Mouse (Mus musculus) lung, postnatal 14 days (tissue): ENCODE results near the gene Apba3.

Experiments used
- DNase-seq: peaks from one replicate; pipeline ENCODE4 v3.0.0; 2021

Apba3 gene

DNA sequence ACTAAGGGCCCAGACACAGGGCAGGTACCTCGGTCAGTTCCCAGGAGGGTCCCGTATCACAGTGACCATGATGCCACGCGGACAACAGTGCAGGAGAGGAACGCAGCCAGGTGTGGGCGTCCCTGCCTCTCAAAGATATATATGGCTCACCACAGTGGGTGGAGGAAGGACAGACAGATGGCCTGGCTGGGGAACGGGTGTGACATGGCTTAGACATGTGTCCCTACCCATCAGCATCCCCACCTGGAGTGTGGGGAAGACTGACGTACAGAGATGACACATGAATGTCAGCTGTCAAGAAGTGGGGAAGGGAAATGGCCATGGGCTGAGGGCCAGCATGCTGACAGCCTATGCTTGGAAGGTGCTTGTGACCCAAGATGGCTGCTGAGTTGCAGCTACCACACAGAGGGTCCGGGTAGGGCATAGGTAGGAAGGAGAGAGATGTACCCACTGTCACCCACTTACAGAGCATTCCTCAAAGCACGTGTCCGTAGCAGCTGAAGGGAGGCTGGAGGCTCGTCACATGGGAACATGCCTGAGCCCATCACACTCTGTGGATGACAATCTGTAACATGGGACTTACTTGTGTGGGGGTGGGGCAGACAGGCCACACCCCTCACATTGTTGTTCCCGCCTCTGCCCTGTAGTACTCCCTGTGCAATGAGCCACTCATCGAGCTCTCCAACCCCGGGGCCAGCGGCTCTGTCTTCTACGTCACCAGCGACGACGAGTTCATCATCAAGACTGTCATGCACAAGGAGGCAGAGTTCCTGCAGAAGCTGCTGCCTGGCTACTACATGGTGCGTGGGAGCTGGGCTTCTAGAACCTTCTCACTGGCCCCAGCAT, 40.3 kb downstream of the Apba3 start:
- no peak for DNase-seq

DNA sequence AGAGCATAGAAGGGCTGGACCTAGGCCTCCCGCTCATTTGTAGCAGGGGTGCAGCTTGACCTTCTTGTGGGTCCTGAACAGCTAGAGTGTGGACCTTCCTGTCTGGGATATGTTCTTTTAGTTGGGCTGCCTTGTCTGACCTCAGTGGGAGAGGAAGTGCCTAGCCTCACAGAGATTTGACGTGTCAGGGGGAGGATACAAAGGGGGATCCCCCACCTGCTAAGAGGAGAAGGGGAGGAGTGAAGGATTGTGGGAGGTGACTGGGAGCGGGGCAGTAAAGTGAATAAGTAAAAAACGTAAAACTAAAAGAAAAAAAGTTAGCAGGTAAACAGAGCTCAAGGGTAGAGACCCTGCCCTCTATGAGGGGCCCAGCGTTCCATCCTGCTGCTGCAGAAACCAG, 42.8 kb downstream of the Apba3 start:
- DNase-seq, result no peak

DNA sequence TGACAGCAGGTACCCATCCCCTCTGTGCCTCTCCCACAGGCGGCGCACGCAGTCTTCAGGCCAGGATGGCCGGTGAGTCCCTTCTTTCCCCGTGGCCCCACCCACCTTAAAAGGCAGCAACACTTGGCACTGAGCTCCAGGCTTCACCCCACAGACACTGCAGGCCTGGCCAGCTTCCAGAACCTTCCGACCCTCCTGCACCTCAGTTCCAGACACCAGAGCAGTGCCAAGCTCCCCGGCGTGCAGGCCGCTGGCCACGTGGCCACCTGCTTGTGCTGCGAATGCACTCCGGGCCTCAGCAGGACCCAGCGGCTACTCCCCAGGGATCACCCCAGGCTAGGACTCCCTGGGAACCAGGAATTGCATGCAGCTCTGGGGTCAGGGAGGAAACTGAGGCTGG, 46.8 kb downstream of the Apba3 start:
- DNase-seq, result no peak

DNA sequence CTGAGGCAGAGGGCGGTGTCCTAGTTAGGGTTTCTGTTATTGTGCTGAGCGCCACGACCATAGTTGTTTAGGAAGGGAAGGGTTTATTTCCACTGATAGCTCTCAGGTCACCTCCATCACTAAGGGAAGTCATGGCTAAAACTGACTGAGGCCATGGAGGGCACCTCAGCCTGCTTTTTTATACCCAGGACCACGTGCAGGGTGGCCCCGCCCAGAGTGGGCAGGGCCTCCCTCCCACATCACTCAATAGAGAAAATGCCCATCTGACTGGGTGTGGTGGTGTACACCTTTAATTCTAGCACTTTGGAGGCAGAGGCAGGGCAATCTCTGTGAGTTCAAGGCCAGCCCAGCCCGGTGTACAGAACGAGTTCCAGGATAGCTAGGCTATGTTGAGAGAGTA, 47.4 kb downstream of the Apba3 start:
- no peak for DNase-seq

DNA sequence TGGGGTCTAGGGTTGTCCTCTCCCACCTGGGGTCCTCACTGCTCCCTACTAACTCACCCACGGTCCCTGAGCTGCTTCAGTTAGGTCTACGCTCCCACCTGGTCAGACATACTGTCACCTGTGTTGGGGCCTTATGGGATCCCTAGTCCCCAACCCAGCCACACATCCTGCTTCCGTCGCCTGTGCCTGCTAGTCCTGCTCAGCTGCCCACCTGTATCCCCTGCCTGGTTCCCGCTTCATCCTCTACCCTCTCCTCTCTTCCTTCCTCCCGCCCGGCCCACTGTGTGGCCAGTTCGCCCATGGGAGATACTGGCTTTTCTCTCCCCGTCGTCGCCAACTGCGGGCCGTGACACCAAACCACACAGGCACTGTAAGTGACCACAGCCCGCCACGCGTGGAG, 48.8 kb downstream of the Apba3 start:
- no peak for DNase-seq

DNA sequence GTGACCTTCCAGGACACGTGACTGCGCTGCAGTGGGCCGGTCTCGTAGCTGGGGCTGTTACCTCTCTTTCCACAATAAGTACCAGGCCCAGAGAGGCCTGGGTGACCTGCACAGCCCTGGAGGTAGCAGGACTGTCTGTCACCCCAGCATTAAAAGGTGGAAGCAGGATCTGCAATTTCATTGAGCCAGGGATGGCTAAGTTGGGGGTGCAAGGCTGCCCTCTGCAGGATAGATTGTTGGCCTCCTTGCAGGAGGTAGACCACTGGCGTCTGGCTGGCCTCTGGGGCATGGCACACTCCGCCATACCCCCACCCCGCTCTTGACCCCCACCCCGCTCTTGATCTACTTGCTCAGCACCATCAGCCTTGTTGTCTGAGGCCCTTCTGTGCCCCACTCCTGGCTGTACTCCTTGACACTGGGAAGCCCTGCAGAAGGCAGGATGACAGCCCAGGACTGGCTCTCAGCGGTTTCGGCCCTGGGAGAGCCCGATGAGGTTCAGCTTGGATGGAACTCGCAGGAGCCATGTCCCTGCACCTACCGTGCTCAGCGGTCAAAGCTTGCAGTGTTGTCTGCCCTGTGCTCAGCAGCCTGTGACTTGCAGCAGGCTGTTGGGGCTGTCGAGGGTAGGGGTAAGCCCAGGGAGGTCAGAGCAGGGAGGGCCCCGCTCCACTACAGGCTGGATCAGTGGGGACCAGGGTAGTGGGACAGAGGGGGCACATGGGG, 49.7 kb downstream of the Apba3 start:
- peak; percentile 52 for DNase-seq

DNA sequence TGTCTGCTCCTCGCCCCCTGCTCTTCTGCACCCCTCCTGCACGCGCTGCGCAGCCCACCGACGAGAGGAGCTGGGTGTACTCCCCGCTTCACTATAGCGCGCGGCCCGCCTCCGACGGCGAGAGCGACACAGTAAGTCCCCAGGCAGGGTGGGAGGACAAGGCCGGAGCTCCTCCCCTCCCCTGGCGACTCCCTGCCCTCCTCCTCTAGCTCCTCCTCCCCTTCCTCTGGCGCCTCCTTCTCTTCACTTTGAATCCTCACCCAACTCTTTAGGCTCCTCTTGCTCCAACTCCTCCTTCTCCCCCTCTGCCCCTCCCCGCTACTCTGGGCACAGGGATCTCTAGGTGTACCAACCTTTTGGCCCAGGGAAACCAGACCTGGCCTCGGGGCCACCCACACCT, 50.5 kb downstream of the Apba3 start:
- DNase-seq, result peak; percentile 69

DNA sequence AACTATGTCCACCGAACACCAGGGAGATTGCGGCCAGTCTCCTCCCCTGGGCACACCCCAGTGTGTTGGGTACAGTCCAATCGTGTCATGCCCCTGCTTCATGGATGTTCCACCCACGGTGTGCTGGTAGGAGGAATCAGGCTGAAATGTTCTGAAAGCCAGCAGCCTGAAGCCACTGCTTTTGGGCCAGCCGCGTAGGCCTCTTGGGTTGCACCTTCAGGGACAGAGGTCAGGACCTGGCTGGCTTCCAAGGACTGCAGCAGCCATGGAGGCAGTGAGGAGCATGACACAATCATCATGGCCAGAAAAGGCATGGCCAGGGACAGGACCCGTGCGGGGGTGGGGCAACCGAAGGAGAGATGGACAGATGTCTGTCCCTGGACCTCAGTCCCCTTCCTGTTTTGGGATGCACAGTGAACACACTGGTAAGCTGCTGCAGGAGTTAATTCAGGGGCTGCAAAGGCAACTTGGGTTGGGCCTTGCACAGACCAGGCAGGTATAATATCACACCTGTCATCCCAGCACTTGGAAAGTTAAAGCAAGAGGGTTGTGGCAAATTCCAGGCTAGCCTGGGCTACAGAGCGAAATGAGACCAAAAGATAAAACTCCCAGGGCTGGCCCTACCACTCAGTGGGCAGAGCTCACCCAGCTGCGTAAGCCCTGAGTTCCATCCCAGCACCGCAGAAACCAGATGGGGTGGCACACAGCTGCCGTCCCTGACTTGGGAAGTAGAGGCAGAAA, 52.0 kb downstream of the Apba3 start:
- peak; percentile 43 for DNase-seq

DNA sequence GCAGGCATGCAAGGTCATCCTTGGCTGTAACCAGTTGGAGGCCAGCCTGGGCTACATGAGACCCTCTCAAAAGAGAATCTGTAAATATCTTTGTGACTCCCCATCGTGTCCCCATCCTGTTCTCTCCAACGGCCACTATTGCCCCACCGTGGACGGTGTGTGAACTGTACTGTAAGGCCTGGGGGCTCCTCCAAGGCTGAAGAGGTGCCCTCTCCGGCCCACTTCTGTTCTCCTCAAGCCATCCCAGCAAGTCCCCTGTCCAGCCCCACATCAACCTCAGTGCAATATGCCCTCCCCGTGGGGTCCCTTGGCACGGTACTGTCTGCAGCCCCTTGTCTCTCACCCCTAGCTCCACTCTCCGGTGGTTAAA, 52.6 kb downstream of the Apba3 start:
- DNase-seq, result no peak

DNA sequence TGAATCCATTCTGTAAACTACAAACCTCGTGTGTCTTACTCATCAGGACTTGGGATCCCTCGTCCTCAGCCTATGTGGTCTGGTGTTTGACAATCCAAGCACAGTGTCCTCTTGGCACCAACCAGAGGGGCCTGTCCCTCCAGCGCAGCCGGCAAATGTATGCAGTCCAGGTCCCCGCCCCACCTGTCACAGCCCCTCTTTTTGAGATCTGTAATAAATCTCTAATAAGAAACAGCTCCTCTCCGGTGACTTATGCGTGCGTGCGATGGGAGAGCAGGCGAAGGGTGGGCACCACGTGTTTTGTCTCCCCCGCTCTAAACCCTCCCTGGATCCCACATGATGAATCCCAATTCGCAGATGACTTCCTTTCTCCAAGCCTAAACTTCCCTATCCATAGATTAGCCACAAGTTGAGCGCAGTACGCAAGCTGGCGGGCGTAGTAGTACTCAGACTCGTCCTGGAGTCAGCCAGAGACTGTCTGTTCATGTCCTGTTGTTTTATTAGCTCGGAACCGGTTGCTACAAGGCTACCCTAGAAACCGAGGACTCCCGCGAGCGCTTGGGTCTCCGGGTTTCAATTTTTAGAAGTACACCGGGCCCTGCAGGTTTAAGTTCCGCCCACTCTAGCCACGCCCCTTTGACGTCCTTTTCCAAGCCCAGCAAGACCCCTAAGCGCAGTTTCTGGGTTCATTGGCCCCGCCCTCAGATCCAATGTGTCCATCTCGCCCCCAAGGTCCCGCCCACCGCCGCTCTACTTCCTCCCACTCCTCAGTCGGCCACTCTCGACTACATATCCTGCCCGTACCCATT, 53.2 kb downstream of the Apba3 start:
- peak; percentile 96 for DNase-seq

DNA sequence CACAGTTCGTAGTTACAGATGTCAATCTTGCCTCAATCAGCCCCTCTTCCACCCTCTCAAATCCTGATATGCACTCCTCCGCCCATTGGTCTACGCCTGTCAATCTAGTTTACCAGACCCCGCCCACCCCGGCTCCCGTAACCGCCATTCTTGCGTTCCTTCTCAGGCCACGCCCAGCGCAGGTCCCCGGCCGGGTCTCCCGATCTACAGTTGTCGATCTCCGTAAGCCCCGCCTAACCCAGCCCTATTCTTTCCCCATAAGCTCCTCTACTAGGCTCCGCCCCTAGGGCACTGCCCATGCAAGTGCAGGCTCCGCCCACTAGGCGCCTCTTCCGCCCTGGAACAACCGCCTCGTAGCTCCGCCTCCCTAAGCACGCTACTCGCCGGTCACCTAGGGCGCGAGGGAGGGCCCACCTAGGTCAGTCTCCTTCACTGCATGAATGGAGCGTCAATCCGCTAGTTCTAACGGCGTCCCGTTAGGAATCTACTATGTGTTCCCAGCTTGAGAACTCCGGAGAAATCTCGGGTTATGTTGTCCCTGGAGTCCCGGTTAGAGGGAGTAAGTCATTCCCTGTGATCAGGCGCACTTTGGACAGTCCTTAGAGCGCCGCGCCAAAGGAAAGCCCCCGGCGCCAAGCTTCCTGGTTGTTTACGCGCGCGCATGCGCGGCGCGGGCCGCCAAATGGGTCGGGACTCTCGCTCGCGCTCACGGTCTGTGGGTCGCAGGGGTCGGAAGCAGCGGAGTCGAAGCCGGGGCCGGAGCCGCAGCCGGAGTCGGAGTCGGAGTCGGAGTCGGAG, 54.0 kb downstream of the Apba3 start, which contains the start of gene Cactin:
Cactin (plus strand) TSS at position 554 of the 798 bp plus-strand sequence.
- DNase-seq, result peak; percentile 100

DNA sequence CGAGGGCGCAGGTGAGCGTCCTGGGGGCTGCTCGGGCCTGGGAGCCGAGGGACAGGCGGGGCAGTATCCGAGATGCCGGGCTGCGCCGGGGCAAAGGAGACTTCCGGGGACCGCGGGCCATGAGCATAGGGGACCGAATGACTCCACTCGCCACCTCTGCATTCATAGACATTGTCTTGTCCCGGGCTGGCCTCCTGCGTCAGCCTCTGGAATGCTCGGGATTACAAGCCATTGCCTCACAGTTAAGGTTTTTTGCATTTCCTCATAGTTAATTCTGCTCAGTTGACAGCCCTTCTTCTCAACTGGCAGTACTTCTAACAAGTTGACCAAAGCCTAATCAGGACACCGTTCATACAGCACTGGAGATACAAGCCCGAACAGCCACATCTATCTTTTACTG, 54.7 kb downstream of the Apba3 start:
- no peak for DNase-seq

DNA sequence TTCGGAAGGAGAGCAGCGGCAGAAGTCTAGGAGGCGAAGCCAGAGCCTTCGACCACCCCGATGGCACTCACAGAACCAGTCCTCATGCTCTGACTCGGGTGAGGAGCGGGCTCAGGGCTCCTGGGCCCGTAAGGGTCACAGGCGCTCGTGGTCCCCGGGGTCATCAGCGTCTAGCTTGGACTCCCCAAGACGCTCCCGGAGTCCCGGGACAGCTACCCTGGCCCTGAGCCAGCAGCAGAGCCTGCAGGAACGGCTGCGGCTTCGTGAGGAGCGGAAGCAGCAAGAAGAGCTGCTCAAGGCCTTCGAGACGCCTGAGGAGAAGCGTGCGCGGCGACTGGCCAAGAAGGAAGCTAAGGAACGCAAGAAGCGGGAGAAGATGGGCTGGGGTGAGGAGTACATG, 55.7 kb downstream of the Apba3 start:
- DNase-seq, result no peak
